Mouse (Mus musculus) intestine, embryonic 15.5 days (tissue): ENCODE measurements around the gene Map3k6. TPM values are rescaled to one million over a fixed set of nuclear protein-coding genes. Genes with fewer than 3 reads are reported as not detected.
A peak's percentile ranks its signal among the peaks of the same experiment; 100 is the strongest.

Source experiments
- ATAC-seq: fragments of 200-750 bp; cut with Nextera tagmentation; 2 replicates; pipeline ENCODE4 v1.8.0; 2017; ENCODE audit warnings: moderate TSS enrichment, moderate library complexity
- H3K27ac ChIP-seq: fragments of 300-500 bp; sonication (generic); 2 replicates; pipeline ENCODE4 v1.5.1; 2015; ENCODE audit warnings: mild to moderate bottlenecking, inconsistent platforms
- H3K27me3 ChIP-seq: fragments of 300-500 bp; sonication (generic); replicated peaks from 2 replicates; pipeline ENCODE4 v1.6.1; 2015; ENCODE audit warnings: inconsistent platforms
- H3K36me3 ChIP-seq: fragments of 300-500 bp; sonication (generic); 2 replicates; pipeline ENCODE4 v1.6.1; 2015; ENCODE audit warnings: inconsistent platforms
- H3K4me1 ChIP-seq: fragments of 300-500 bp; sonication (generic); replicated peaks from 2 replicates; pipeline ENCODE4 v1.6.1; 2015; ENCODE audit warnings: inconsistent platforms
- H3K4me2 ChIP-seq: fragments of 300-500 bp; sonication (generic); replicated peaks from 2 replicates; pipeline ENCODE4 v1.6.1; 2015; ENCODE audit warnings: mild to moderate bottlenecking, inconsistent platforms
- H3K4me3 ChIP-seq: fragments of 300-500 bp; sonication (generic); replicated peaks from 2 replicates; pipeline ENCODE4 v1.5.1; 2015; ENCODE audit warnings: inconsistent platforms
- H3K9ac ChIP-seq: fragments of 300-500 bp; sonication (generic); 2 replicates; pipeline ENCODE4 v1.6.1; 2015; ENCODE audit warnings: inconsistent platforms
- H3K9me3 ChIP-seq: fragments of 300-500 bp; sonication (generic); 2 replicates; pipeline ENCODE4 v1.6.1; 2016; ENCODE audit warnings: inconsistent platforms
- WGBS: fragments of 180-500 bp; shearing (Covaris S2); methylation state at CpG from one replicate; pipeline ENCODE4 v1.1.7; 2015; 5-methylcytosine and 5-hydroxymethylcytosine counted together
- polyA plus RNA-seq: library from polyadenylated mRNA; unstranded; fragments of >200 nt; fragmentation: Nextera tagmentation; extraction: Ambion mirVana; gene quantifications from 2 replicates; pipeline ENCODE4 v1.2.1, GENCODE M21; 2015

Gene Map3k6
- polyA plus RNA-seq, 1 experiment from 2014 or later = 3.0 TPM

DNA sequence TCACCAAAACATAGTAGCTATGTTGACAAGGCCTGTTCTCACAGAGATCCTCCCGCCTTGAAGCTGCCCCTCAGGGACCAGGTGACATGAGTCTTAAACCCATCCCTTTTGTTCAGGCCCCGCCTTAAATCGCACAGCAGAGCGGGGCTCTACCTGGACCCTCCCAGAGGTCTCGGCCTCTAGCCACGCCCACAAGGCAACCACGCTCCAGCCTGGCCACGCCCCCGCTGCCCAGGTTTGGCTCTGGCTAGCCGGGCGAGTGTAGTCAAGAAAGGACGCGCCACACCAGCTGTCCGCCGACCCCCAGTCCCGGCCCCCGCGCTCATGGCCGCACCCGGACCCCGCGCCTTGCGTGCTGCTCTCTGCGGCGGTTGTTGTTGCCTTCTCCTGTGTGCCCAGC is 20.0 kb upstream of the Map3k6 start:
- 2% methylated on average over 25 of the region's 25 CpGs for WGBS
- Histone ChIP-seq H3K4me3 (peak overlapping the region; percentile 36), H3K4me2 (peak overlapping the region; percentile 85), H3K27ac (no peak overlapping the region), H3K9me3 (no peaks in the 10 kb centered on the region), H3K36me3 (no peaks in the 10 kb centered on the region), H3K9ac (peak overlapping the region; percentile 50), H3K4me1 (peaks cover 8% of the 10 kb centered on the region), H3K27me3 (peaks cover 8% of the 10 kb centered on the region; the same call in 1 of the 2 replicates)
- peak; percentile 62 for ATAC-seq

DNA sequence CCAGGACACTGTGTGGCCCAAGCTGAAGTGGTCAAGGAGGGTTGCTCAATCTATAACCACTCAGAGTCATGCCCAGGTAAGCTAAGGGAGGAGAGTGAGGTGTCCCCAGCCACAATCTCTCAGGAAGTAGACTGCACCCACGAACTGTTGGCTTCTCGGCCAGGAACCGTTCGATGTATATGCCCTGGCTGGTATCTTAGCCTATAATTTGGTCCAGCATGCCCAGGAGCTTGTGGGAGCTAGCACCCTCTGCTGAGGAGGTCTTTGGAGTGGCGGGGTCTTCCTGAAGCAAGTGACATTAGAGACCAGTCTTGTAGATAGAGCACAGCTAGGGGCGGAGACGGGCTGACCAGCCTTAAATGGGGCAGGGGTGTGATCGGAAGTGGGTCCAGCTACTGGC is 18.9 kb upstream of the Map3k6 start:
- H3K9ac ChIP-seq = no peak overlapping the region
- WGBS = 86% methylated on average over 8 of the region's 8 CpGs
- H3K9me3 ChIP-seq = no peaks in the 10 kb centered on the region
- H3K4me3 ChIP-seq = no peak overlapping the region
- H3K4me1 ChIP-seq = peaks cover 8% of the 10 kb centered on the region
- H3K27me3 ChIP-seq = peaks cover 8% of the 10 kb centered on the region; the same call in 1 of the 2 replicates
- no peak overlapping the region for H3K27ac ChIP-seq
- H3K4me2 ChIP-seq = no peak overlapping the region
- H3K36me3 ChIP-seq = no peaks in the 10 kb centered on the region
- ATAC-seq = no peak

DNA sequence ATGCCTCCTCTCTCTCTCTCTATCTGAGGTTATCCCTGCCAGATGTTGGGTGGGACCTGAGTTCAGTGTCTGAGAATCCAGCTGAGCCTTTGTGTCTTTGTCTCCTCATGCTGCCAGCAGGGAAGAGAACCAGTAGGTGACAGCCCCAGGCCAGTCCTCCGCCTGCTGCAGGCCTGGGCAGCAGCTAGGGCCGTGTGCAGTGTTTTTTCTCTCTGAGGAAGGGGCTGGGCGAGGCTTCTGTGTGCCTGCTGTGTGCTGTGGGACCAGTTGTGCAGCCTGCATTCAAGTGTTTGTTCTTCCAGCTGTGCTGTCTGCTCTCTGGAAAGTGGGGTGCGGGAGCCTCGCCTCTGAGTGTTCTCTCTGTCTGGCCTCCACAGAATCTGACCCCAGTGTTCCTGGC is 16.7 kb upstream of the Map3k6 start:
- ATAC-seq = no peak
- no peaks in the 10 kb centered on the region for H3K36me3 ChIP-seq
- H3K9ac ChIP-seq = no peak overlapping the region; the same call in 1 of the 2 replicates
- no peak overlapping the region for H3K4me2 ChIP-seq
- H3K4me1 ChIP-seq = peaks cover 8% of the 10 kb centered on the region
- WGBS = 55% methylated on average over 5 of the region's 5 CpGs
- H3K27me3 ChIP-seq = peaks cover 8% of the 10 kb centered on the region; the same call in 1 of the 2 replicates
- H3K9me3 ChIP-seq = no peaks in the 10 kb centered on the region
- H3K4me3 ChIP-seq = no peak overlapping the region
- no peak overlapping the region for H3K27ac ChIP-seq

DNA sequence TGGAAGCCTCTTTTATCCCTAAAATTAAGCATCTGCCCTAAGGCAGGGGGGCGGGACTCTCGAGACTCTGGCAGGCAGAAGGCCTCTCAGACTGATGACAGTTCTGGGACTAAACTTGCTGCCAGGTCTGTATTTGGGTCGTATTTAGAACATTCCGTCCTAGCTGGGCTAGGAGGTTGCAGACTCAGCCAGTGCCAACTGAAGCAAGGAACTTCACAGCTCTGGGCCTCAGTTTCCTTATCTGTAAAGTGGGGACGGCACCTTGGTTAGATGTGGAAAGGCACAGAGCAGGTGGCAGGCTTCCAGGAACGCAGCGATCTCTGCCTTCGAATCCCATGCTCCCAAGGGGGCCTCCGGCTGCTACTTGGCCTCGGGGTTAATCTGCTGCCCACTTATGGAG is 14.5 kb upstream of the Map3k6 start:
- Histone ChIP-seq H3K27ac (no peak overlapping the region), H3K4me3 (no peak overlapping the region), H3K36me3 (no peaks in the 10 kb centered on the region), H3K27me3 (peaks cover 7% of the 10 kb centered on the region; the same call in 1 of the 2 replicates), H3K4me2 (no peak overlapping the region), H3K9ac (no peak overlapping the region), H3K4me1 (peaks cover 2% of the 10 kb centered on the region; the same call in 1 of the 2 replicates), H3K9me3 (no peaks in the 10 kb centered on the region)
- no peak for ATAC-seq
- WGBS = 72% methylated on average over 10 of the region's 10 CpGs

DNA sequence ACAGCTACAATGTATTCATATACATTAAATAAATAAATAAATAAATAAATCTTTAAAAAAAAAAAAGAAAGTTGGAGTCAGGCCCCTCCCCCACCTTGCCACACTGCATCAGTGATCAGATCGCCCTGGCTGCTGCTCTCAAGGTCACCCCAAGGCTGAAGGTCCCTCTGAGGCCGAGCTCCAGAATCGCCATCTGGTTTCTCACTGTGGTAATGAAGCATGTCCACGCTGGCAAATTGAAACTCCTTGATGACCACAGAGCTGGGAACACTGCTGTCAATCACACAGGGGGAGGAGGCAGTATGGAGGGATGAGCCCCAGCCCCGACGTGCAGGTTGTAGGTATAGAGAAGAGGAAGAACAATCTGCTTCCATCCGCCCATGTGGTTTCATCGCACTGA is 13.0 kb upstream of the Map3k6 start:
- no peaks in the 10 kb centered on the region for H3K4me1 ChIP-seq
- ATAC-seq = no peak
- no peak overlapping the region for H3K4me2 ChIP-seq
- H3K36me3 ChIP-seq = no peaks in the 10 kb centered on the region
- no peak overlapping the region for H3K9ac ChIP-seq
- H3K27me3 ChIP-seq = no peaks in the 10 kb centered on the region
- H3K27ac ChIP-seq = no peak overlapping the region
- WGBS = 71% methylated on average over 8 of the region's 8 CpGs
- no peaks in the 10 kb centered on the region for H3K9me3 ChIP-seq
- no peak overlapping the region for H3K4me3 ChIP-seq

DNA sequence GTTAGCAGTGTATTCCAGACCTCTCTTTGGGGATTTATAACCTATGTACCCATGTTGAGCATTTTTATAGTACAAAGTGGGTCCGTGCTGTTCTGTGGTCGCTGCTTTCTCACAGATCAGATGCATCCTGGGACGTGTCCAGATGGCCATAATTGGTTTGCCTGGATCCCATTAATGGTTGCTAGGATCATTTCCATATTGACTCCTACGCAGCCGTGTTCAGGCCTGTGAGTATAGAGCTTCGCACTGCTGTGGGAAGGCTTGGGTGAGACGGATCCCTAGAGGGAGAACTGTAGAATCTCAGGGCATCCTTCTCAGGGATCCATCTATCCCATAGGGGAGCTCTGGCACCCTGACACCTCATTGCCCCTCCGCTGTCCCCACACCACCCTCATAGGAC is 11.0 kb upstream of the Map3k6 start:
- ATAC-seq = no peak
- WGBS = 68% methylated on average over 8 of the region's 8 CpGs

DNA sequence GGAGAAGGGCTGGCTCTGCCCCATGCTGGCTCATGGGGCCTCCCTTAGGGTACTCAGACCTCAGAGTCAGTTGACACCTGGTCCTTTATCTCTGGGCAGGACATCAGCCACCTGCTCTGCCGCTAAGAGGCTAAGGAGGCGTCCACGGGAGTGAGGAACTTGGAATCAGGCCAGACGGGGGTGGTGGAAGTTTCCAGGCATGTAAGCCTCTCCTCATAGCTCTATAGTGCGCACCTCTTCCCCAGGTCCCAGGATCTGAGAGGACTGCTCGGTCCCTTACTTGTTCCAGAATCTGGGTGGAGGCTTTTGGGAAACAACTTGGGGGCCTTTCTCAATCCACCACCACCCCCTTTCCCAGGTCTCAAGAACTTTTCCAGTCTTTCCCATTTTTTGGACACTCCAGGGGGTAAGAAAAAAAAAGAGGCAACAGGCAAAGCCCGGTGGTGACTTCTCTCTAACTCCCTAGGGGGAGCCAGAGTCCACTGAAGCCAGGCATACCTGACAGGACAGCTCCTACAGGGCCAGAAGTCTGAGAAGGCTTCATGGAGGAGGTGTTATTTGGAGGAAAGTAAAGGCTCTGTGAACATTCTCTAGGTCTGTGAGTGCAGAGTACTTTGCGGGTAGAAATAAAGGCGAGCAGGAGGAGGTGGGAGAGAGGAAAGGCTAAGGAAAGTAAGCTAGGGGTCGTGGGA is 7.2 kb upstream of the Map3k6 start:
- Histone ChIP-seq H3K9me3 (no peaks in the 10 kb centered on the region), H3K4me3 (no peak overlapping the region), H3K27me3 (0 out of 2 replicates have a peak, but pooled peaks cover 4% of the 10 kb centered on the region), H3K36me3 (no peaks in the 10 kb centered on the region), H3K27ac (no peak overlapping the region), H3K9ac (no peak overlapping the region), H3K4me1 (no peaks in the 10 kb centered on the region), H3K4me2 (no peak overlapping the region)
- ATAC-seq = peak; percentile 28; the same call in 1 of the 2 replicates
- 32% methylated on average over 10 of the region's 10 CpGs for WGBS

More for the DNA sequence above, 11.0 kb upstream of the Map3k6 start:
- Histone ChIP-seq H3K4me1 (no peaks in the 10 kb centered on the region), H3K4me2 (no peak overlapping the region), H3K4me3 (no peak overlapping the region), H3K9ac (no peak overlapping the region), H3K36me3 (no peaks in the 10 kb centered on the region), H3K27me3 (no peaks in the 10 kb centered on the region), H3K27ac (no peak overlapping the region), H3K9me3 (no peaks in the 10 kb centered on the region)

DNA sequence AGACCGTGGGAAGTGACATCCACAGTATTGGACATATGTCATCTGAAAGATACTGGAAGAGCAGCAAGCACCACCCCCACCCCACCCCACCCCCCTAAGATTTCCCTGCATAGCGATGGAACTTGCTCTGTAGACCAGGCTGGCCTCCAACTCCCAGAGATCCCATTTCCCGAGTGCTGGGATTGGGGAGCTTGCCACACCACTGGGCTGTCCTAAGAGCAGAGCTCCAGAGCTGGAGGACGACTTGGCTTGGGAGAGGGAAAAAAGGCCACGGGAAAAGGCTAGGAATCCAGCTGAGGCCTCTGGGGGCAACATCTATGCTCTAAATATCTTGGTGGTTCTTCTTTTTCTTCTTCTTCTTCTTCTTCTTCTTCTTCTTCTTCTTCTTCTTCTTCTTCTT is 5.8 kb upstream of the Map3k6 start:
- Histone ChIP-seq H3K9ac (no peak overlapping the region), H3K27me3 (0 out of 2 replicates have a peak, but pooled peaks cover 4% of the 10 kb centered on the region), H3K27ac (no peak overlapping the region), H3K4me2 (no peak overlapping the region), H3K9me3 (no peaks in the 10 kb centered on the region), H3K4me1 (no peaks in the 10 kb centered on the region), H3K36me3 (no peaks in the 10 kb centered on the region), H3K4me3 (no peak overlapping the region)
- no peak for ATAC-seq
- 48% methylated on average over 5 of the region's 5 CpGs for WGBS

DNA sequence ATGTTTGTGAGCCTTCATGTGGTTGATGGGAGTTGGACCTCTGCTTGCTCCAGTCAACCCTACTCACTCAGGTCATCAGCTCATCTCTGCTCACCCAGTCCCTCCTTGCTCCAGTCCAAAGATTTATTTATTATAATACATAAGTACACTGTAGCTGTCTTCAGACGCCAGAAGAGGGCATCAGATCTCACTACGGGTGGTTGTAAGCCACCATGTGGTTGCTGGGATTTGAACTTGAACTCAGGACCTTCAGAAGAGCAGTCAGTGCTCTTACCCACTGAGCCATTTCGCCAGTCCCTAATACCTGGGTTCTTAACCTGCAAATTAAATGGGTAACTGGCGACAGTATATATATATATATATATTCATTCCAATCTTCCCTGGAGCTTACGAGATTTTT is 5.2 kb upstream of the Map3k6 start:
- ATAC-seq = no peak
- Histone ChIP-seq H3K9ac (no peak overlapping the region), H3K4me1 (no peaks in the 10 kb centered on the region; the same call in 1 of the 2 replicates), H3K27me3 (0 out of 2 replicates have a peak, but pooled peaks cover 4% of the 10 kb centered on the region), H3K9me3 (no peaks in the 10 kb centered on the region), H3K4me3 (no peak overlapping the region), H3K4me2 (no peak overlapping the region), H3K27ac (no peak overlapping the region), H3K36me3 (no peaks in the 10 kb centered on the region)
- 75% methylated on average over 5 of the region's 5 CpGs for WGBS

DNA sequence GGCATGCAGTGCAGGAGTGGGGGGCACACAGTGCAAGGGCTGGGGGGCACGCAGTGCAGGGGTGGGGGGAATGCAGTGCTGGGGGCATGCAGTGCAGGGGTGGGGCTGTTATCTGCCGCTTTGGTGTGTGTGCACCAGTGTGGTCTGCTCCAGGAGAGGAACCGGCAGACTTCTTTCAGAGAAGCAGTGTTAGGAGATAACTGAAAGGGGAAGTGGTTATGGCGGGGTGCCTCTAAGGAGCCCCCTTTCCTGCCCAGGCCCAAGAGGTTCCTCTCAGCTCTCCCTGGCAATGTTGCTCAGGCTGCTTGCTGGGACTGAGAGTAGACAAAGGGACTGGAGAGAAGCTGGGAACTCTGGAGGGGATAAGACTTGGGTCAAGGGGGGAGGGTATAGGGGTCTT is 2.7 kb upstream of the Map3k6 start:
- Histone ChIP-seq H3K9me3 (no peaks in the 10 kb centered on the region), H3K27me3 (0 out of 2 replicates have a peak, but pooled peaks cover 10% of the 10 kb centered on the region), H3K4me2 (no peak overlapping the region), H3K27ac (no peak overlapping the region), H3K36me3 (no peaks in the 10 kb centered on the region), H3K4me3 (no peak overlapping the region), H3K9ac (no peak overlapping the region), H3K4me1 (peaks cover 8% of the 10 kb centered on the region; the same call in 1 of the 2 replicates)
- no peak for ATAC-seq
- 58% methylated on average over 4 of the region's 4 CpGs for WGBS

DNA sequence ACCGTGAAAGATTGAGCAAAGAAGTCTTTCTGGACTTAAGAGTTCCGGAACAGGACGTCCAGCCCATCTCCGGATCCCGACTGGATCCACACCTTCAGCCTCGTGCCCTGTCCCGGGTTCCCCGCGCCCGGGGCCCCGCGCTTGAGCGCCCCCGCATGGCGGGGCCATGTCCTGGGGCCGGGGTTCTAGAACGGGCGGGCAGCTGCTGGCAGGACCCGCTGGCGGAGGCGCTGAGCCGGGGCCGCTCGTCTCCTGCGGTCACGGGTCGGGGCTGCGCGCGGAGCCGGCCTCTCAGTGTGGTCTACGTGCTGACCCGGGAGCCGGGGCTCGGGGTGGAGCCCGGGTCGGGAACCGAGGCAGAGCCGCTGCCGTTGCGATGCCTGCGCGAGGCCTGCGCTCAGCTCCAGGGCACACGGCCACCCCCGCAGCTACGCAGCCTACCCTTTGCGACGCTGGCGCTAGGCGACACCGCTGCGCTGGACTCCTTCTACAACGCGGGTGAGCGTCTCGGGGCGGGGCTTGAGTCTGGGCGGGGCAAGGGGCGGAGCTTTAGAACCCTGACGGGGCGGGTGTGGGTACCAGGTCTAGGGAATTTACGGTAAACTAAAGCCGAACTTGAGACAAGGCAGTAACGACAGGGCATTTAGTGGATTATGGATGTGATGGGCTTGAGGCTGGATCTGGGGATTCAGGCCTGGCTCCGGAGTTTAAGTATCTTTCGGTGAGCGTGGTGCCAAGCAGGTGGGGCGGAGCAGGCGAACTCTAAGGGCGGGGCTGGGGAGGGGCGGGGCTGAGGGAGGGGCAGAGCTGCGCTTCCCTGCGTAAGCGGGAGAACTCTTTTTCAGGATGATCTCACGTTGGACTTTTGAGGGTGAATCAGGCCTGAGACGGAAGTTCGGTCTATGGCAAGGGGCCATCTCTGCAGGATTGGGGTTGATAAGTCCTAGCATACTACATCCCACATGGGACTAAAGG is 603 bp downstream of the Map3k6 start:
- no peaks in the 10 kb centered on the region for H3K36me3 ChIP-seq
- peaks cover 13% of the 10 kb centered on the region; the same call in 1 of the 2 replicates for H3K27me3 ChIP-seq
- peak overlapping the region; percentile 96 for H3K4me2 ChIP-seq
- H3K9me3 ChIP-seq = no peaks in the 10 kb centered on the region
- 1% methylated on average over 78 of the region's 78 CpGs for WGBS
- H3K9ac ChIP-seq = peak overlapping the region; percentile 62
- ATAC-seq = peak; percentile 95
- peak overlapping the region; percentile 62 for H3K4me3 ChIP-seq
- H3K27ac ChIP-seq = peak overlapping the region; percentile 85
- H3K4me1 ChIP-seq = peaks cover 10% of the 10 kb centered on the region; the same call in 1 of the 2 replicates

DNA sequence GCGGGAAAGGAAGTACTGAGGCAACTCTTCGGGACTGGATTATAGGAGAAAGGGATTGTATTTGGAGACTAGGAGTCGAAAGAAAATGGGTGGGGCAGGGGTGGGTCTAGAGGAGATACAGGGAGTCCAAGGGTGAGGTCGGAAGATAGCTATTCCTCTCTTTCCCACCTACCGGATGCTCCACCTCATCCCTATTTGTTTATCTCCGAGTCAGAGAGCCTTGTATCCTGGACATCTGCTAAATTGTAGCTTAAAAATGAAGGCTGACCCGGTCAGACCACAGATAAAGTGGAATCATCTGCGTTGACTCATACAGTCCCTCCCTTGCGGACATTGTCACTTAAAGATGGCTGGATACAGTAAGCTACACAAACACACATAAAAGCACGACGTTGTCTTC is 1.3 kb downstream of the Map3k6 start:
- no peaks in the 10 kb centered on the region for H3K36me3 ChIP-seq
- H3K4me1 ChIP-seq = peaks cover 10% of the 10 kb centered on the region; the same call in 1 of the 2 replicates
- H3K9ac ChIP-seq = 0 out of 2 replicates have a peak overlapping the region, but pooled peaks have one; percentile 62
- H3K4me3 ChIP-seq = peak overlapping the region; percentile 62
- WGBS = 18% methylated on average over 11 of the region's 11 CpGs
- H3K4me2 ChIP-seq = peak overlapping the region; percentile 96
- no peak for ATAC-seq
- H3K27me3 ChIP-seq = peaks cover 18% of the 10 kb centered on the region; the same call in 1 of the 2 replicates
- no peak overlapping the region for H3K27ac ChIP-seq
- H3K9me3 ChIP-seq = no peaks in the 10 kb centered on the region
